Mouse (Mus musculus): ENCODE data around the gene Arhgef17.

Arhgef17 gene

GRCm38 (mm10) chr7:100931926-100932480 is at the start of gene Arhgef17:
Arhgef17 (minus strand) TSS chr7:100932107.
- no peak for DNase-seq (ENCODE audit: low spot score)

DNA sequence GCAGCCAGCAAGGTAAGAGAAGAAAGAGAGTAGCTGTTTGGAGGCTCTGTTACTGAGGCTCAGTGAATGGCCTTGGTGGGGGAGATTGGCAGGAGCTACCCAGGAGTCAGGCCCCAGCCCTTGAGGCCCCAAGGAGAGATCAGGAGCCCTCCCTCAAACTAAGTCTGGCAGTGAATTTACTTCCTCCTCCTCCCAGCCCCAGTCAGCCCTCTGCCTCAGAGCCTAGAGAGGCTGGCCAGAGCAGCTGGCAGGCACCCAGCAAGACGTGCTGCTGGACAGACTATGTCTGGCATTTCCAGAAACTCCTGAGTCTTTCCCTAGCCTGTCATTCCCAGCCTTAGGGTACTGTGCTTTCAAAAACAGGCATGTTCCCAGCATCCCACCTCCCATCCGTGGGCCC is 47.3 kb upstream of the Arhgef17 start:
- DNase-seq (ENCODE audit: low spot score): no peak

DNA sequence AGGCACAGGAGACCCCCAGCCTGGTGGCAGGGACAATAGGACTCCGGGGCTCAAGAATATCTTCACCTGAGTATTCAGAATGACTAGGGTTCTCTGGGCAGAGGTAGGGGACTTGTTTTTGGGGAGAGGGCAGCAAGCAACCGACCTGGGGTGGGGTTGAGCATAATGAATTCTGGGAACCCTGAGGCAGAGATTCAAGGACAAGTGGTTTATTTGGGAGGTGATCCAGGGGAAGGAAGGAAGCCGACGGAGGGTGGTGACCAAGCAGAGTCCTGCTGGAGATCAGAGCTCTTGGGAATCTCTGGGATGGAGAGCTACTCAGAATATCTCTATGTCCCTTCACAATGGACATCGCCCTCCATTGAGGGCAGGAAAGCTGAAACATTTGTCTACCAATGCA is 46.3 kb upstream of the Arhgef17 start:
- DNase-seq (ENCODE audit: low spot score): no peak

GRCm38 (mm10) chr7:100974135-100974903 is 42.4 kb upstream of the Arhgef17 start, which contains the start of gene P2ry6:
P2ry6 (minus strand) TSS chr7:100974649.
- DNase-seq (ENCODE audit: low spot score): no peak

- DNase-seq (ENCODE audit: low spot score): no peak
These were observed 41.0 kb upstream of the Arhgef17 start for GRCm38 (mm10) chr7:100972875-100973274.

DNA sequence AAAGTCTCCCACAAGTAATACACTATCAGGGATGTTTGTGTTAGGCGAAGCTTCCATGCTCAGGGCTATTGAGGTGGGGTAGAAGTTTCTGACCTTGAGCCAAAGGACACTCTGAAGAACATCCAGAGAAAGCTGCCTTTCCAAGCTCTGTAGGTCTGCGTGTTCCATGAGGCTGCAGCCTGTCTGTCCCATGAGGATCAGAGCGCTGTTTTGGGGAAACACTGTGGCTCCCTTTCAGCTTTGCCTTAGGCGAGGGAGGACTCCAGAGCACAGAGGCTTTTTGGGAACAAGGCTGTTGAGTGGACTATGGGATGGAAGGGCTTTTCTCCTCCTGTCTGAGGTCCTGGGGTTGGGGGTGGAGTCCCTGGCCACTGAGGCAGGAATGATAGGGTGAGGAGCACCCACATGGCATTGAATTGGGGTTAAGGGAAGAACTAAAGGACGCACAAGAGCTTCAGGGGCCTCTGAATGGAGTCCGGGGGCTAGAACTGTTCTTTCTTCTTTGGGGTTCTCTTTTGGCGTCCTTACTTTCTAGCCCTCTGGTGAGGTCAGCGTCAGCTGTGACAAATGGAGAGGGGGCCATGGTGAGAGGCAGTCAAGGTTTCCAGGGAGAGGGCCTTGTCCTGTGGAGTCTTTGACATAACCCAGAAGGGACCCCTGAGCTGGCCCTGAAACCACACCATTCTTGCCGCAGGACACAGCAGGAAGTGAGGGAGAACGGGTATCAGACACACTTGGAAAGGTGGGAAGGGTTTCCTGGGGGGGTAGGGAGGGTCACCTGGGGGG is 37.2 kb upstream of the Arhgef17 start:
- no peak for DNase-seq (ENCODE audit: low spot score)

GRCm38 (mm10) chr7:100968376-100968775 is 36.5 kb upstream of the Arhgef17 start:
- no peak for DNase-seq (ENCODE audit: low spot score)

- no peak for DNase-seq (ENCODE audit: low spot score)
These were observed 35.9 kb upstream of the Arhgef17 start for GRCm38 (mm10) chr7:100967850-100968249.

DNA sequence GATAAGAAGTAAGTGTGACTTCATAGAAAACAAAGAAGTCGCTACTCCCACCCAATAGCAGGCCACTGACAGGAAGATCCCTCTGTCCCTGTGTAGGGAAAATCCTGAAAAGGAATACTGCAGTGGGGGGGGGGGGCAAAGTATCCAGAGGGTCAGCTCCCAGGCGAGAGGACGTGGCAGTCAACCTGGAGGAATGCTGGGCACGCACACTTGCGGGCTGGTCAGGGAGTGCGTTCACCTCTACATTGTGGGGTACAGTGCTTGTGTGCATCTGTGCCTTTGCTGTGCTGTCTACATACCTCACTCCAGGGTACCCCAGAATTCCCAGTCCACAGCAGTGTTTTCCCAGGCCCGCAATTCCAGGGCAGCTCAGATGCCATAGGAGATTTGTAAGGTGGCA is 34.1 kb upstream of the Arhgef17 start:
- DNase-seq (ENCODE audit: low spot score): no peak

DNA sequence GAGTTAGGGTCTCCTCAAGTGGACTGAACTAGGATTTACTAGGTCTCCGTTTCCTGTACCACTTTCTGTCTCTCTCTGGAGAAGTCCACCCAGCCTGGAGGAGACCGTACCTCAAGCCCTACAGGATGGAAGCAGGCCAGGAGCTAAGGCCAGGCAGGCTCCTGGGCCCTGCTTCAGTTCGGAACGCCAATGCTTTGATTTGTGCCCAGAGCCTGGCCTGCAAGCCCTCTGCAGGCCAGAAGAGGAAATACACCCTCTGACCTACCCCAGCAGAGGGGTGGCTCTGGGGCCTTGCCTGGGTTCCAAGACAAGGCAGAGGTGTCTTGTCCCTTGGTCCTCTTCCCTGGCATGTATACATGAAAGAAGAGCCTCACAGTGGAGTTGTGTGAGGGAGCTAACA is 33.2 kb upstream of the Arhgef17 start:
- no peak for DNase-seq (ENCODE audit: low spot score)

DNA sequence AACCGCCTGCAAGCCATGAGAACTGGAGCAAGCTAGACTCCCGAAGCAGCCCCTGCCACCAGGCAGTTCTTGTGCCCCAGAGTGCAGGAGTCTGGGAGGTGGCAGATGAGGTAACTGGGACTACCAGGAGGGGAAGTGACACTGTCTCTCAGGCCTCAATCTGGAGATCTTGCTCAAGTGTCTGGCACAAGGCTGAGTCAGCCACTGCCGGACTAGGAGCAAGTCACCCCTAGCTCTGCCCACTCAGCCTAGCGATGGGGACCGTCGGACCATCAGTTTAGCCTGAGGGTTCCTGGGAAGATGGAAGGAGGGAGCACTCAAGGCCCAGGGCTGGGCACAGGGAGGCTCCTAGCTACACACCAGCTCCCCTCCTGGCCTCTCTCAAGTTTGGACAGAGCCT is 32.3 kb upstream of the Arhgef17 start:
- DNase-seq (ENCODE audit: low spot score): no peak

- DNase-seq (ENCODE audit: low spot score): no peak
These were observed 31.5 kb upstream of the Arhgef17 start for GRCm38 (mm10) chr7:100963381-100963780.

DNA sequence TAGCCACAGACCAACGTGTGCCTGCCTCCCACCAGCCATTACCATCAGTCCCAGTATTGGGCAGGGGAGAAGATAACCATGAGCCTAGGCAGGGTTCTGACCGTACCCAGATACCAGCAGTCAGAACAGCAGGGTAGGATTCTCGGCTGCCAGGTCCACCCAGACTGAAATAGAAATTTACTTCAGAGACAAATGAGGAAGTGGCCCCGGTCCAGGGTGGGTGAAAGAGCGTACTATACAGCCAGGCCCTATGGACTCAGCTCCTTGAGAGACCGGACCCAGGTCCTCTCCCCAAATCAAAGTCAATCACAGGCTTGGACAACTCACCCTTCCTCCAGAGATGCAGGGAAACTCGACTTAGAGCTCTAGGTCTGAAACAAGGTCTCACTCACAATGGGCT is 29.2 kb upstream of the Arhgef17 start:
- no peak for DNase-seq (ENCODE audit: low spot score)

GRCm38 (mm10) chr7:100960462-100960861 is 28.6 kb upstream of the Arhgef17 start:
- no peak for DNase-seq (ENCODE audit: low spot score)

DNA sequence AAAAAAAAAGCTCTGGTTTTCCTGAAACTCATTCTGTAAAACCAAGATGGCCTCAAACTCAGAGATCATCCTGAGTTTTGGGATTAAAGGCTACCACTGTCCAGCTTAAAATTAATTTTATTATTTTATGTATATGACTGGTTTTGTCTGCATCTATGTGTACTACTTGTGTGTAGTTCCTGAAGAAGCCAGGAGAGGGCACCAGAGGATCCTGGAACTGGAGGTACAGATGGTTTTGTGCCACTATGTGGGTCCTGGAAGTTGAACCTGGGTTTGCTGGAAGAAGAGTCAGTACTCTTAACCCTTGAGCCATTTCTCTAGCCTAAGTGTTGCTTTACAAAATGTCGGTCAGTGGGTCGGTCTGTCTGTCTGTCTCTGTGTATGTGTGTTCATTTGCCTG is 26.5 kb upstream of the Arhgef17 start:
- DNase-seq (ENCODE audit: low spot score): no peak

DNA sequence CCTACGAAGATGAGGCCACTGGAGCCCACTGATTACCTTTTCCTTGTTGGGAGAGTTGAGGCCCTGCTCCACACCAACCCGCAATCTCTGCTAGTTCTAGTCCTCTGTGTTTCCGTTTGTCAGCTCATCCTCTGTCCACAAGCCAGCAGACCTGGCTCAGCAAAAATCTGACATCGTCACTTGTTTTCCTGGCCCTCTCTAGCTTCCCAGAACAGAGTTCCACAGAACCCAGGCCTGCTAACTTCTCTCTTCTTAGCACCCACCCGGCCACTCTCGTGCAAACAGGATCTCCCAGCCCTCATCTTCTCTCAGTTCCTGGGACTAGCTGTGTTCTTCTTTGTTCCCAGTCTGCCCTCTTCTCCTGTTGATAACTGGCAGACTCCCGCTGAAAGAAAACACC is 20.8 kb upstream of the Arhgef17 start:
- DNase-seq (ENCODE audit: low spot score): no peak

DNA sequence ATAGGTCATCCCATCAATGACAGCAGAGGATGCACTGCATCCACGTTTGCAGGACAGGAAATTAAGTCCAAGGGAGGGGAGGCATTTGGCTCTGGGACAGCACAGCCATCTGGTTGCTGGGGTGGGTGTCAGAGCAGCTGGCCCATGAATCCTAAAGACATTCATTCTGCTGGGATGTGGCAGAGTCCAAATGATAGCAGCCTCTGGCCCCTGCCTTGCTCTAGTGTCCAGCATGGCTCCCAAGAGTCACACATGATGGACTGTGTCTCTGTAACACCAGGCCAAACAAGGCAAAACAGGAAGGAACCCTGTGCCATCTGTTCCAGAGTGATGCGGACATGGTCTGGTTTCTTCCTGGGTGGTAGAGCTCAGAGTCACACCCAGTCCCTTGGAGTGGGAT is 20.0 kb upstream of the Arhgef17 start:
- no peak for DNase-seq (ENCODE audit: low spot score)

GRCm38 (mm10) chr7:100950481-100951010 is 18.6 kb upstream of the Arhgef17 start:
- DNase-seq (ENCODE audit: low spot score): no peak

GRCm38 (mm10) chr7:100950031-100950430 is 18.1 kb upstream of the Arhgef17 start:
- no peak for DNase-seq (ENCODE audit: low spot score)

DNA sequence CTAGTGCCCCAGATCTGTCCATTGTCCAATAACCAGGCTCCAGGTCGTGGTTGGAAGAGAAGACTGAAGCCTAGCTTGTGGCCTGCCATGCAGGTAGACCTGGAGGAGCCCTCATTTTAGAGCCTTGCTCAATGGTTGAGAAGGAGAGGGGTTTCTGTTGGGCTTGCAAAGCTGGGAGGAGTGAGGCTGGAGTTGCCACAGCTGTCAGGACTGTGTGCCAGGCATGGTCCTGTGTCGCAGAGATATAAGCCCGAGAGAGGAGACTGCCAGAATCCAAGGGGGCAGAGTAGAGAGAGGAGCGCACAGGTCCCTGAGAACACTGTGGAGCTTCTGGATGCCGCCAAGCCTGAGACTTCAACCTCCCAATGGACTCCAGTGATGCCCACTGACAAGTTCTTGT is 12.8 kb upstream of the Arhgef17 start:
- DNase-seq (ENCODE audit: low spot score): no peak

GRCm38 (mm10) chr7:100944306-100944705 is 12.4 kb upstream of the Arhgef17 start:
- no peak for DNase-seq (ENCODE audit: low spot score)

GRCm38 (mm10) chr7:100942789-100943615 is 11.1 kb upstream of the Arhgef17 start:
- DNase-seq (ENCODE audit: low spot score): no peak

Data from left cerebral cortex, adult 11 months (tissue).